Mouse (Mus musculus) urinary bladder, postnatal 36 days (tissue): ENCODE measurements at regions not wholly inside any gene's neighbourhood (a gene's known extent, or its start where the extent isn't known, plus 50 kb on each side); places are given as distances from the start of the nearest gene placed in this dataset.
"Not testable (repeated sequence)": the region's sequence is repeated elsewhere in the genome, so short reads cannot be mapped to it uniquely, and the experiment has no call there.

Source experiments
- DNase-seq, 2 experiments: peaks; one replicate each; pipeline ENCODE4 v3.0.0; 2022; ENCODE audit warnings: low spot score in 2 of 2, mixed read lengths in 1 of 2

GRCm38 (mm10) chr5:148657936-148658640 is 105.5 kb upstream of the Ubl3 start:
- DNase-seq: no peak

- DNase-seq: no peak
These were observed 100.1 kb upstream of the Ubl3 start for GRCm38 (mm10) chr5:148652525-148653243.

- no peak for DNase-seq
These were observed 99.1 kb upstream of the Ubl3 start for GRCm38 (mm10) chr5:148651736-148652135.

- not testable (repeated sequence) for DNase-seq
These were observed 97.0 kb upstream of the Ubl3 start for GRCm38 (mm10) chr5:148649573-148649972.

- no peak for DNase-seq
These were observed 96.5 kb upstream of the Ubl3 start for GRCm38 (mm10) chr5:148649123-148649522.

- no peak for DNase-seq
These were observed 95.1 kb upstream of the Ubl3 start for GRCm38 (mm10) chr5:148647644-148648043.

- DNase-seq: no peak
These were observed 93.2 kb upstream of the Ubl3 start for GRCm38 (mm10) chr5:148645772-148646171.

GRCm38 (mm10) chr5:148645191-148645681 is 92.6 kb upstream of the Ubl3 start:
- no peak for DNase-seq

GRCm38 (mm10) chr5:148644345-148644744 is 91.8 kb upstream of the Ubl3 start:
- DNase-seq: no peak

GRCm38 (mm10) chr5:148641652-148642395 is 89.2 kb upstream of the Ubl3 start:
- no peak for DNase-seq

GRCm38 (mm10) chr5:148640523-148640922 is 87.9 kb upstream of the Ubl3 start:
- DNase-seq: no peak

GRCm38 (mm10) chr5:148634919-148635356 is 82.3 kb upstream of the Ubl3 start:
- DNase-seq: peak; percentile 37 to 57

GRCm38 (mm10) chr5:148633999-148634398 is 81.4 kb upstream of the Ubl3 start:
- peak in 1 of 2 experiments; percentile 32 for DNase-seq

- DNase-seq: no peak
These were observed 80.7 kb upstream of the Ubl3 start for GRCm38 (mm10) chr5:148633331-148633730.

- DNase-seq: peak; percentile 26 to 33
These were observed 80.1 kb upstream of the Ubl3 start for GRCm38 (mm10) chr5:148632516-148633170.

- no peak for DNase-seq
These were observed 79.0 kb upstream of the Ubl3 start for GRCm38 (mm10) chr5:148631566-148631965.

GRCm38 (mm10) chr5:148626014-148626413 is 73.4 kb upstream of the Ubl3 start:
- no peak for DNase-seq

GRCm38 (mm10) chr5:148624649-148625405 is 72.2 kb upstream of the Ubl3 start:
- DNase-seq: no peak

GRCm38 (mm10) chr5:148620895-148621786 is 68.6 kb upstream of the Ubl3 start:
- DNase-seq: no peak

GRCm38 (mm10) chr5:148619917-148620316 is 67.3 kb upstream of the Ubl3 start:
- no peak for DNase-seq
